Mouse (Mus musculus) lung, postnatal 10 days (tissue): ENCODE results near the gene Lpar2.

Experiments
- DNase-seq: peaks from one replicate; pipeline ENCODE4 v3.0.0; 2021

Gene Lpar2

GRCm38 (mm10) chr8:69870907-69871306, 48.7 kb downstream of the Lpar2 start:
- no peak for DNase-seq

- peak; percentile 80 for DNase-seq
These were observed 51.9 kb downstream of the Lpar2 start for GRCm38 (mm10) chr8:69874155-69874554.

DNA sequence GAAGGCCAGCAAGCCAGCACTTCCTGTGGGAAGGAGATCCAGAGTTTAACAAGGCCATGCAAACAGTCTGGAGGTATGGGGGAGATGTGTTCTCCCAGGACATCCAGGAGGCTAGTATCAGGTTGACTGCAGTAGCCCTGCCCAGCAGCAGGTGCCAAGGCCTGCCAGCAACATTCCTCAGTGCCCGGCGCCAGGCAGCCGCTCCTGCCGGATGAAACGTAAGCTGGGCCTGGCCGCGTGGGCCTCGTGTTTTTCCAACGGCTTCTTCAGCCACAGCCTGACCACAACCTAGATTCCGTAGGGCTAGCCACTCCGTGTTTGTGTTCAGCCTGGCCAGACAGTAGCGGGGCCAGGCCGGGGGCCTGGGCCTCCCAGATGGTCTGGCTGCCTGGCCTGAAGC, 52.4 kb downstream of the Lpar2 start:
- DNase-seq, result no peak

DNA sequence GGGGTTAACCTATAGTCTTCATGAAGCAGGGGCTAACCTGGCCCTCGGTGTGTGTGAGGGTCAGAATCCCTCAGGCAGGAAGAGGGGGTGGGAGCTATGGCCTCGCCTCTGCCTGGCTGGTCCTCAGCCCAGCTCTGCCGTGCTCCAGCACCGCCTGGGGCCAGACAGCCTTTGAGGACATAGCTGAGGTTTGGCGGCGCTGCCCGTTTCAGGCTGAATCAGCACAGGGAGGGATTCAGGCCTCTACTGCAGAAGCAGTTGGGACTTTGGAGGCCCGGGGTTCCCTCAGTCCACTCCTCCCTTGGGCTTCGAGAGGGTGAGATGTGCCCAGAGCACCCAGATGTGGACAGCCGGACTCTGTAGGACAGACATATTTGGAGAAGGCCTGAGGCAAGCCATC, 53.9 kb downstream of the Lpar2 start:
- no peak for DNase-seq

DNA sequence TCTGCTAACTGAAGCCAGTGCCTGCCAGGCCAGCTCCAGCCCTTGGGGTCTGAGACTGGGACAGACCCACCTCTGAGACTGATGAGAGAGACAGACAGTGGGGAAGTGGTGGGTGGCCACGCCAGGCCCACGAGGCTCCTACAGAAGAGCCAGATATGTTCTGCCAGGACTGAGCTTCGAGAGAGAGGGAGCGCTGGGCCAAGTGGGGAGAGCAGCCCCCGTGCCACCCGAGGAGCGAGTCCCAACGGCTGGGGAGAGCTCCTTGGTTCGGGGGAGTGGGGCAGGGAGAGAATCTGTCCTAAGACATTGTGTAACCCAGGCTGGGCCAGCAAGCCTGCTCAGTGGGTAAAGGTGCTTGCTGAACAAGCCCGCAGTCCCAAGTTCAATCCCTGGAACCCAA, 54.7 kb downstream of the Lpar2 start:
- DNase-seq, result no peak

DNA sequence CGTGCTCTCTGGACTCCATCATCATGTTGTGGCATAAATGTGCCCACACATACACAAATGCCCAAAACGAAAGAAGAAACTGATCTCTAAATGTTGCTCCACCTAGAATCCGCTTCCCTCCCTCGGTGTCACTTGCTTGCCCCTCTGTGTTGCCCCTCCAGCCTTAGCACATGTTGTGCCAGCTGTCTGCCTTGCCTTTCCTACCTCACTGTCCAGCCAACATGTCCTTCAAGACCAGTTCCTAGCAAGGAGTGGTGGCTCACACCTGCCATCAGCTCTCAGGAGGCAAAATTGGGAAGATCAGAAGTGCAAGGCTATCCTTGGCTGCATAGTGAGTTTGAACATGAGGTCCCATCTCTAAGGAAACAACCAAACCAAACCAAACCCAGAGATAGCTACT, 55.2 kb downstream of the Lpar2 start:
- DNase-seq, result no peak

- DNase-seq, result no peak
These were observed 55.8 kb downstream of the Lpar2 start for GRCm38 (mm10) chr8:69877992-69878391.

DNA sequence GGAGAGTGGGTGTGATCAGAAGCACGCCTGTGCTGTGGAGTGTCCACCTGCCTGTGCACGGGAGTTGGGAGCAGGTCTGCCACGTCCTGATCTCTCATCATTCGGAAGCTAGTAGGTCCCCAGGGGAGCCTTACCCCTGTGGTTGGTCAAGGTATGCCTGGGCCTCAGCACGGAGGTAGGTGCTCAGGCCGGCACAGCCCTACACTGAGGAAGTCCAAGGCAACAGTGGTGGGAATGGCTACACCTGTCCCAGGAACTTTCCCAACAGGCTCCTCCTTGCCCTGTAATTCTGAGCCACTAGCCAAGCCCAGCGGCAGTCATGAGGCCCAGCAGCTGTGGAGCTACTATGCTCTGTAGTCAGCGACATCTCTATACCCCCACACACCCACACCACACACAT, 57.4 kb downstream of the Lpar2 start:
- no peak for DNase-seq
